Mouse (Mus musculus): Measurements from ENCODE around the gene Cxcr5.

The Cxcr5 gene

DNA sequence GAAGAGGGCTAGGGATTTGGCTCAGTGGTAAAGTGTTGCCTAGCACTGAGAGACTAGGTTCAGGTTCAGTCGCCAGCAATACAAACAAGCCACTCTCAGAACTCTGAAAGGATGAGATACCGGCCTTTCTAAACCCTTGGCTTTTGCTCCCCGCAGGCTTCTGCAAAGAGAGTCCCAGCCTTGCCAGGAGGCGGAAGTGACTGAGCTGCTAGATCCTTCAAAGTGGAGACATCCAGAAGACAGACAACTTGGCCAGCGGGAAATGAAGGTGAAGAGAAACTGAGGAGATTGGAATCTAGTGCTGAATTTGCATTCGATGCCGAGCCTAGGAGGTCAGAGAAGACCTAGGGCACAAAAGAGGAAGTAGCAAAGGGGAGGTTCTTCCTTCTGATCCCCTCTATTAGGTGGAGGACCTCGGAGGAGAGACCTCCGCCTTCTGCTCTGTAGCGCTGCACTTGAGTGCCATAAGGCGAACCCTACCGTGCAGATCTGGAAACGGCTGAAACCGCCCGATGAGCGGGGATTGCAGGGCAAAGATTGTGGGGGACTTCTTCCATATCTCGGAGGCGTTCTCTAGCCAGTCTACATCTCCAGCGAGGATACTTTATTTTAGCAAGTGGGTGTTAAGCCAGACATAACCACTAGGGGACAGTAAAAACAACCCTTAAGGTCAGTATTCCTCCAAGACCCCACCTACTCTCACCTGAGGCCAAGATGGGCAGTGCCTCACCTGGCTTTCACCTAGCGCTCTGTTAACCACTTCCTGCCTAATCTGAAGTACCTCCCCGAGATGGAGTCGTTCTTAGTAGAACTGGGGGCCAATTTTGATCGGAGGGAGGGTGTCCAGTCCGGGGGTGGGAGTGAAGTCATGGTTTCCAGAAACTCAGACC is 84.1 kb downstream of the Cxcr5 start:
- DNase-seq, result peak; percentile 76 to 82

DNA sequence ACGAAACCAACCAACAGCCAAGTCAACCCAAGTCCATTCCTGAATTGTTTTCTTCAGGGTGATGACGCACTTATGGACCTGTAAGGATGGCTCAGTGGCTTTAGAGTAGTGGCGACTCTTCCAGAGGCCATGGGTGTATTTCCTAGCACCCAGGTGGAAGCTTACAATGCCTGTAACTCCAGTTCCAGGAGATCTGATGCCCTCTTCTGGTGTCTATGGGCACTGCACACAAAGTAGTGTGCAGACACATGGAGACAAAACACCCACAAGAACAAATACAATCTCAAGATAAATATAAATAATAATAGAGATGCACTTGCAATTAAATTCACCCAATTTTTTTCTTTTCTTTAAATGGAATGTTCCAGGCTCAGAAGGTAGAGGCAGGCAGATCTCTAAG is 85.7 kb downstream of the Cxcr5 start:
- DNase-seq, result no peak

DNA sequence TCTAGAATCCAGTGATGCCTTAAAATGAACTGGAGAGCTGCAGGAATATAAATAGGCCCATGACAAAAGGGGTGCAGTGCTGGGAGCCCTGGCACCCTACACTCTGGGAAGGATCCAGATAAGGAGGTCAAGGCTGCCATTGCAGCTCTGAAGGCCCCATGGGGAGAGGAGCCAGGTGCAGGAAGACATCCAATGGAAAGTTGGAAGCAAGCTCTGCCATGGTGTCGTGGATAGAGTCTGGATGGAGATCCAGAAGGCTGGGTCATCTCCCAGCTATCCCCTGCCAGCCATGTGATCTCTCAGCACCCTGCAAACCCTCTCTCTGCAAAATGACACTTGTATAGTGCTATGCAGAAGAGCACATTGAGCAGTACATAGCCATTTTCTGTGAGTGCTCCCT is 87.3 kb downstream of the Cxcr5 start:
- DNase-seq, result no peak

DNA sequence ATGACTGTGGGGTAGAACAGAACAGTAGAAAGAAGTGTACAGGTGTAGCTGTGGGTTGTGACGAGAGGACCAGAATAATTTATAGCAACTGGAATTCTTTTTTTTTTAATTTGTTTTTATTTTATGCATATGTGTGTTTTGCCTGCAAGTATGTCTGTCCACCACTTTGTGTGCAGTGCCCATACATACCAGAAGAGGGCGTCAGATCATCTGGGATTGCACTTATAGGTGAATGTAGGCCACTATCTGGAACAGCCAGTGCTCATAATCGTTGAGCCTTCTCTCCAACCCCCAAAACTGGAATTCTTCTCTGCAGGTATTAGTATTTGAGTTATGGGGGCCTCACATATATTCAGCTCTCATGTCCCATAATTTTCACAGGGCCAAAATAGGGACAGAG is 88.5 kb downstream of the Cxcr5 start:
- DNase-seq, result peak; percentile 42

DNA sequence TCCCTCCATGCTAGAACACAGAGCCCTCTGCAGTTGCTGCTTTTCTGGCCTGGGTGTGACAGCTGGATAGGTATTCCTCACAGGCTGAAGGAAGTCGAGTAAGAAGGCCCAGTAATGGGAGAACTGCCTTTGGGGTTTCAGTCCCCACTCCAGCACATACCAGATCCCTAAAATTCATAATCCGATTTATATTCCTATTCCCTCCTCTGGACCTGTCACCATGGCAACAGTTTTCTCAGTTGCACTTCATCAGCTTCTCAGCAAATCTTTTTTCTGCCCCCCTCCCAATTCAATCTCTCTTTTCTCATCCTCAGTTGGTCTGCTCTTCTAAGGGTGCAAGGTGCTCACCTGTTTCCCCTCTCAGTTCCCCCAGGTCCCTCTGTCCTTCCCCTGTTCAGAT is 92.9 kb downstream of the Cxcr5 start:
- no peak for DNase-seq

DNA sequence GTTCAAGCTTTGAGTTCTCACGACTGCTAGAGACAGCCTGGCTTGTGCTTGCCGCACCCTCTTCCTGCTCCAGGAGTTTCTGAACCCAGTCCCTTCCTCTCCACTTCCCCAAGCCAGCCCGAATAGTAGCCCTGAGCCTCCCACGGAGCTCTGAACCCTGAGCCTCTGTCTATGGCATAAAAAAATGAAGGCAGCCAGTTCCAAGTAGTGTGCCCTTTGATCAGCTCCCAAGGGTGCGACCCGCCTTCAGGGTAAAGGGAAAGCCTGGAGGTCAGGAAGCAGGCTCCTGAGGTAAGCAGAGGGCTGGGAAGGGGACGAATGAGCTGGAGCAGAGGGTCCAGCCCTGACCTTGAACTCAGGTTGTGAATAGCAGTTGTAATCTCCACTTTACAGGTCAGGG is 93.5 kb downstream of the Cxcr5 start:
- no peak for DNase-seq

DNA sequence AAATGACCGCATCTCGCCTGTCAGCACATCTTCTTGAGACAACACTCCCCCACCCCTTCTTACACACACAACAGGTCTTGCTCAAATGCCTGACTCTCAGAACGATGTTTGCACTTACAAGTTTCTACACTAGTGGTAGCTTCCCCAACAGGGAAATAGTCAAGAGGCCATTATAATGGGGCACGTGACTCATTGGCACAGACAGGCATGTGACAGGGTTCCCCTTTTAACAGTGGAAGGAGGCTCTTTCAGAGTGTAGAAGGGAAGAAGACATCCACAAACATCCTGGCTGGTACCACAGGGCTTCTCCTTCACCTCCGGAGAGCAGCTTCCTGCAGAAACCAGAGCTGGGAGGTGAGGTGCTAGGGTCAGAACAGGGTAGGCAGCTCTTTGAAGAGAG is 99.7 kb downstream of the Cxcr5 start:
- DNase-seq, result peak; percentile 28 to 52
